Mouse (Mus musculus): ENCODE results near the gene Camk2g.

Camk2g gene

GRCm38 (mm10) chr14:20785231-20785630 is 8.7 kb downstream of the Camk2g start:
- peak; percentile 97 for DNase-seq (ENCODE audit: low read depth)

GRCm38 (mm10) chr14:20784708-20785107 is 9.2 kb downstream of the Camk2g start:
- DNase-seq (ENCODE audit: low read depth): peak; percentile 94

- peak; percentile 89 for DNase-seq (ENCODE audit: low read depth)
These were observed 10.4 kb downstream of the Camk2g start for GRCm38 (mm10) chr14:20783526-20783925.

GRCm38 (mm10) chr14:20782860-20783259 is 11.0 kb downstream of the Camk2g start:
- peak; percentile 77 for DNase-seq (ENCODE audit: low read depth)

GRCm38 (mm10) chr14:20780217-20780616 is 13.7 kb downstream of the Camk2g start:
- DNase-seq (ENCODE audit: low read depth): peak; percentile 93

- no peak for DNase-seq (ENCODE audit: low read depth)
These were observed 15.4 kb downstream of the Camk2g start for GRCm38 (mm10) chr14:20778496-20778895.

- no peak for DNase-seq (ENCODE audit: low read depth)
These were observed 18.2 kb downstream of the Camk2g start for GRCm38 (mm10) chr14:20775661-20776060.

GRCm38 (mm10) chr14:20773410-20773809 is 20.5 kb downstream of the Camk2g start:
- no peak for DNase-seq (ENCODE audit: low read depth)

- DNase-seq (ENCODE audit: low read depth): peak; percentile 84
These were observed 21.1 kb downstream of the Camk2g start for GRCm38 (mm10) chr14:20772808-20773207.

GRCm38 (mm10) chr14:20771941-20772340 is 21.9 kb downstream of the Camk2g start:
- peak; percentile 41 for DNase-seq (ENCODE audit: low read depth)

GRCm38 (mm10) chr14:20768581-20768980 is 25.3 kb downstream of the Camk2g start:
- DNase-seq (ENCODE audit: low read depth): no peak

- DNase-seq (ENCODE audit: low read depth): no peak
These were observed 26.0 kb downstream of the Camk2g start for GRCm38 (mm10) chr14:20767936-20768335.

- DNase-seq (ENCODE audit: low read depth): peak; percentile 88
These were observed 28.1 kb downstream of the Camk2g start for GRCm38 (mm10) chr14:20765642-20766258.

- no peak for DNase-seq (ENCODE audit: low read depth)
These were observed 28.9 kb downstream of the Camk2g start for GRCm38 (mm10) chr14:20764942-20765341.

GRCm38 (mm10) chr14:20758768-20759435 is 35.0 kb downstream of the Camk2g start:
- no peak for DNase-seq (ENCODE audit: low read depth)

GRCm38 (mm10) chr14:20757370-20757907 is 36.4 kb downstream of the Camk2g start:
- DNase-seq (ENCODE audit: low read depth): no peak

GRCm38 (mm10) chr14:20753792-20754191 is 40.1 kb downstream of the Camk2g start:
- DNase-seq (ENCODE audit: low read depth): no peak

- no peak for DNase-seq (ENCODE audit: low read depth)
These were observed 43.4 kb downstream of the Camk2g start for GRCm38 (mm10) chr14:20750503-20750902.

- DNase-seq (ENCODE audit: low read depth): no peak
These were observed 44.3 kb downstream of the Camk2g start for GRCm38 (mm10) chr14:20749494-20750051.

- no peak for DNase-seq (ENCODE audit: low read depth)
These were observed 45.5 kb downstream of the Camk2g start for GRCm38 (mm10) chr14:20748388-20748787.

GRCm38 (mm10) chr14:20746935-20747334 is 47.0 kb downstream of the Camk2g start:
- DNase-seq (ENCODE audit: low read depth): peak; percentile 21

GRCm38 (mm10) chr14:20743614-20744013 is 50.3 kb downstream of the Camk2g start:
- no peak for DNase-seq (ENCODE audit: low read depth)

- DNase-seq (ENCODE audit: low read depth): no peak
These were observed 52.6 kb downstream of the Camk2g start for GRCm38 (mm10) chr14:20741301-20741700.
